Mouse (Mus musculus): ENCODE measurements around the gene Hnrnpu. TPM values are rescaled to one million over a fixed set of nuclear protein-coding genes. Genes with fewer than 3 reads are reported as not detected.

Gene Hnrnpu
- polyA plus RNA-seq, 1 experiment from 2014 or later = 437 TPM

Other genes with a start within 250 kb of the Hnrnpu start
- gene Desi2, start 150.4 kb downstream of the Hnrnpu start, polyA plus RNA-seq (2018) = 9.5 to 11.5 TPM (median 10.7 TPM) in 3 replicates
- 51.8 to 122 TPM (median 57.3 TPM) in 3 replicates for gene Cox20, start 18.7 kb downstream of the Hnrnpu start, polyA plus RNA-seq (2018)
- gene Efcab2, start 68.3 kb upstream of the Hnrnpu start, polyA plus RNA-seq (2018) = 1.7 to 3.6 TPM (median 2.0 TPM) in 3 replicates
- gene Kif26b, start 191.3 kb upstream of the Hnrnpu start, polyA plus RNA-seq (2018) = not detected in 3 replicates

Data from macrophage (primary cell).